Mouse (Mus musculus) G1E-ER4 (cell line): Measurements from ENCODE around the gene Cops9. TPM values are rescaled to one million over a fixed set of nuclear protein-coding genes. Genes with fewer than 3 reads are reported as not detected.

Source experiments
- GATA1 ChIP-seq: IDR thresholded peaks from one replicate; pipeline ENCODE4 v1.8.0; 2012; ENCODE audit warnings: low read length, inconsistent platforms
- polyA plus RNA-seq: library from polyadenylated mRNA; stranded (reverse); fragments of >175 nt; gene quantifications from 2 replicates; pipeline ENCODE4 v1.2.3, GENCODE M21; 2012

Cops9 gene
- polyA plus RNA-seq, 1 experiment: 217 TPM

DNA sequence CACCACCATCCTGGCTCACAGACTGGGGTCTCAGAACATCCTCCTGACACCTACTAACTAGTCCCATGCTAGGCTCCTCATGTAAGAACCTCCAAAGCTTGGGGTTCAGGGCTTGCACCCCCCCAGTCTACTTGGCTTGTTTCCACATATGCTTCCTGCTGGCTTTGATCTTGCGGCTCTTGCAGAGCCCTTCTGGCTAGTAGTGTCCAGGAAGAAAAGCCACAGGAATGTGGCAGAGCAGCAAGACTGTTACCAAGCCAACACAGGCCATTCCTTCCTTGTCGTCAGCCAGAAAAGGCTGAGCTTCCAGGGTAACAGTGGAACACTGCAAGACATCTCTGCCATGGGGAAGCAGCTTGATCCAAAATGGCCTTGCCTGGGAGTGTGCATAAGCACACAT lies 12.9 kb upstream of the Cops9 start:
- TF ChIP-seq GATA1: no peak

DNA sequence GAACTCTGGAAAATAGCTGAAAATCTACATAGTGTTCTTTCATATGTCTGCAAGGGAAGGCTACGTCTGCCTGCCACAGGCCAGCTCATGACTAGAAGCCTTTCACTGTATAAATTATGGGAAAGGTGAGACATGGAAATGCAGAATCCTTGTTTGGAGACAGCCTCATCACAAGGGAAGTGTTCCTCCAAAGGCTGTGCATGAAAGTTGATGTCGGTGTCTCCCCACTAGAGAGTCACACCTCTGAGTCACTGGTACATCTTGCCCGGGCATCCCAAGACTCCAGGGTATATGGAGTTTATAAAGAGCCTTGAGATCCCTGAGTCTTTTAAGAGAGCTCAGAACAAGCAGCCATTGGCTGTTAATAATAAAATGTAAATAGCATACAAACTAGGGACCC lies 11.4 kb upstream of the Cops9 start:
- TF ChIP-seq GATA1: no peak

DNA sequence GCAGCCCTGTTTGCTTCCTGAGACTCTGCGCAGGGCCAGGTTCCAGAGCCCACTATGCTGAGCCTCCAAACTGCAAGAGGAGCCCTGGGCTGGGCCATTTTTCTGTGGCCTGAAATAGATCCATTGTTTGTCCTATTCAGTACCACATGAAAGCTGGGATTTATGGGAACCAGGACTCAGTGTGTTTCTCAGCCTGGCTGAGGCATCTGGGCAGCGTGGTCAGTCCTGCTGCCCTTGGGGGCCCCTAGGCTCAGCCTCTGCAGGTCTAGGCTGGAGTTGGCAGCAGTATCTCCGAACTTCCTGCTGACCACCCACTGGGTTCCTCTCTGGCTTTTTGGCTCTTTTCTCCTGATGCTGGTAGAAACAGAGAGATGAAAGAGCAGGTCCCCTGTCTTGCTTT lies 9.7 kb upstream of the Cops9 start:
- TF ChIP-seq GATA1: no peak

DNA sequence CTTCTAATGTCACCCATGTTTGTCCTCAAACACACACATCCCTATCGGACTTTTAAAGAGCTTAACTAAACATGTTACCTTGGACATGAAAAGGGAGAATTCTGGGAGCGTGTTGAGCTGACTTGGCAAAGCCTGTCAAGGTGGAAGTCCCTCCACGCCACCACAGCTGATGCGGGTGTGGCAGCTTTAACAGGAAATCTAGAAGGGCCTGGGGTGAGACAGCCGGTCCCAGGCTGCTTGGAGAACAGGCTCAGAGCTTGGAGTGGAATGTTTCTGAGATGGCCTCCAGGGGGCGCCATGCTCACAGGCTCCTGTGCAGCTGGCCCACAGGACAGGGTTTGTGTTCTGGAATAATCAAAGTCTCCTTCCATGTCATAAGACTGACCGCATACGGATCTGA lies 6.9 kb upstream of the Cops9 start, which contains the start of gene Otos:
Gene Otos, minus strand, starts transcription at position 169 of the 400 bp plus-strand sequence.
- TF ChIP-seq GATA1: no peak

DNA sequence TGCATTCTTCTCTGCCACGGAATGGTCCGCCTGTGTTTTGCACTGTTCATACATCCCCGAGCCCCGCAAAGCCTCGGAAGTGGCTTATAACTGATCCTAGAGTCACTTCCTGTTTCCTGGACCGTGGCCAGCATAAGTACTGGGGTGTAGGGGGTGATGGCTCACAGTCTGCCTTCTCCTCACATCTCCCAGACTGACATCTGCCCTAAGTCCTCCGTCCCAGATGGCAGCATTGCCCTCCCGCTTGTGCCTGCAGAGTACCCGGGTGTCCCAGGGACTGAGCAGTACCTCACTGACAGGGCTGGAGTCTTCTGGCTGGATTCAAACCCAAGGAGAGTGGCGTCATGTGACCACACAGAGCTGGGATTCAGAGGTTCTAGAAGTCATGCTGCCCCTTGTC lies 6.4 kb upstream of the Cops9 start:
- no peak for TF ChIP-seq GATA1

DNA sequence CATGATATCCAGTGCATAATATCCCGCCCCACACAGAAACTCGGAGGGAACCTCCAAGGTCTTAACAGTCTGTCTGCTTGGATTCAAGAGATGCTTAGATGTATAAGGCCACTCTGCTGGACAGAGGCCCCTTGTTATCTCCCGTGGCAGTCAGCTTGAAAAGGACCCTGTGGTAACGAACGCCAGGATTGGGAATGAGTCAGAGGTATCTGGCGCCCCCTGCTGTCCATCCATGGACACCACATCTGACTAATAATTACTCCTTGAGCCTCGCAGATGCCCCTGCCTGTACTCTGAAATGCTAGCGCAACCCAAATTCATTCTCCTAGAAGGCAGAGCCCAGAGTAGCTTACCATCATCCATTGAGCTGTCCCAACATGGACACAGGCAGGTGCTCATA lies 6.0 kb upstream of the Cops9 start:
- no peak for TF ChIP-seq GATA1

DNA sequence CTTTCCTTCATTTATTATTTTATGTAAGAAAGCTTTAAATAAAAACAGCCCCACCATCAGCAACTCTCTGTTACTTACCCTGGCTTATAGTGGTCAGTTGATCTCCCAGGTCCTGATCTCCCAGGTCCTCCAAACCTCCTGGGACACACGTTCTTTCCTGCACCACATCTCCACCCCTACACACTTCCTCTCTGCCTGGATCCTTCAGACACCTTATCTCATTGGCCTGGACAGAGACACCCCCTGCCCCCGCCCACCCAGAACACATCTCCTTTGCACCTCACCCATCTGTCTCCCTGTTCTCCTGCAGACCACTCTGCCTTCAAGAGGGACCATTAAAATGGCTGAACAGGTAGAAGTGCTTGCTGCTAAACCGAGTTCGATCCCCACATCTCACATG lies 5.2 kb upstream of the Cops9 start:
- no peak for TF ChIP-seq GATA1

DNA sequence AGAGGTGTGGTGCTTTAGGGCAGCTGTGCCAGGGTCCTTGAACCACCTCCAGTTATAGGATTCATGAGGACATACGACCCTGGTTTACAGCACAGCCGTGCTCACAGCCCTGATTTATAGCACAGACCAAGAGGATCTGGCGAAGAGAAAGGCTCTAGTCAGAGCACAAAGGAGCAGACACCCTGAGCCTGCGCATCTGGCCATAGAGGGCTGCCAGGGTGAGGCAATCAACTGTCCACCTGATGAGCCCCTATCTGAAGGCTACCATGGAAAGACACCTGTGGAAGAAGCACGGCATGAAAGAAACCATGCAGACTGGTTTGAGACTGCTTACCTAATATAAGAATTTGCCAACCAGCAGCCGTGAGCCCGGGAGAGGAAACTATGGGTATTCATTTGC lies 4.8 kb upstream of the Cops9 start:
- TF ChIP-seq GATA1: no peak

DNA sequence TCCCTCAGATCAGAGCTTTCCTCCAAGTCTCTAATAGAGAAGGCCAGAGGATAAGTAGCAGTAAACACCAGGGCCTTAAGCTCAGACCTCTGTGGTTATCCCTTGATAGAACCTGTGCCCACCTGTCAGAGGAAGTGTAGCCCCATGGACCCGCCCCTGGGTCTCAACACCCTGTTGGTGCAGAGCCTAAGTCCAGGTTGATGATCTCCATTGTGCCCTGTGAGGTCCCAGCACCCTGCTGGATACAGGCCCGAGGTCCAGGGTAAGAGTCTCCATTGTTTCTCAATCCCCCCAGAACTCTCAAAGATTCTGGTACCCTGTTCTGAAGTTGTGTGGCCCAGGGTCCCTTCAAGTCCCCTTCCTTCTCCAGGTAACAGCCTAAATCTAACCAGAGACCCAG lies 4.3 kb upstream of the Cops9 start:
- no peak for TF ChIP-seq GATA1

DNA sequence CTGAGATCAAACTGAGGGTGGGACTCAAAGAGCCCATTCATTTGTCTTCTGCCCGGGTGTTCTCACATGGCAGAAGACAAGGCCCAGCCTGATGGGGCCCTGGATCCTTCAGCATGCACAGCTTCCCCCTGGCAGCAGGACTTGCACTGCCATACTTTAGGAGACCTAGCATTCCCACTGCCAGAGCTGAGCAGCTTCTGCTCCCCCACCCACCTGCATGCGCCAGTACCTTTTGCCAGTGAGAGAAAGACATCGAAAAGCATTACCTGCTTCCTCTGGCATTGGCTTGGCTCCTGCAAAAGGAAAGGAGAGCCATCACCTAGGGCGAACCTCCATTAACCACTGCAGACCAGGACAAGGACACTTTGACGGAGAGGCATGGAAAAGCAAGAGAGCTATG lies 3.1 kb upstream of the Cops9 start:
- no peak for TF ChIP-seq GATA1

DNA sequence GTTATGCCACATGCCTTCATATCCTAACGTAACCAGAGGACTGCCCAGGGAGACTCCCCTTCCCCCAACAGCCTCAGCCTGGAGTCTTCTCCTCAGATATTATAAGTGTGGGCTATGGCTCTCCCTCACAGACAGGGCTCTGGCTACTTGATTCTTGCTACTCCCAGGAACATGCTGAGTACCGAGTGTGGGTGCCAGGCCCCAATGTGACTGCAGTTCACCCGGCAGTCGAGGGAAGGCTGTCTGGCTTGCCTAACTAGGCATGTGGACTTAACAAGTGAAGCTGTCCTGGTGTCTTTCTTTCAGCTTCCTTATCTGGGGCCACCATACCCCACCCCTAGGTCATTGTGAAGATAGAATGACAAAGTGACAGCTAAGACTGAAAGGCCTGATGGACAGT lies 1.9 kb upstream of the Cops9 start:
- no peak for TF ChIP-seq GATA1

DNA sequence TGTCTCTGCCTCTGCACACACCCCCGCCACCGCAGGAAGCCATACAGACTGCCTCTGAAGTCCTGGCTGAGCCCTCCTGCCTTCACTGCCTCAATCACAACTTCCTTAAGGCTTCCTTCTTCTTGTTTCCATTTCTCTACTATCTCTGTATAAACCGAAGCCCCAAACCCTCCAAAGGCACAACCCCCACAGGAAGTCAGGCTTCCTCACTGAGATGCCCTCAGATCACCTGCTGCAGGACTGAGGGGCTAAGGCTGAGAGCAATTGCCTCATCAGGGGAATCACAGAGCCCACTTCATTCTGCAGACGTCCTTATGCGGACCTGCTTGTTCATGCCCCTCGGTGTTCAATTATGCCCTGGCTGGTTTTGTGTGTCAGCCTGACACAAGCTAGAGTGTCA lies 1.4 kb downstream of the Cops9 start:
- no peak for TF ChIP-seq GATA1

DNA sequence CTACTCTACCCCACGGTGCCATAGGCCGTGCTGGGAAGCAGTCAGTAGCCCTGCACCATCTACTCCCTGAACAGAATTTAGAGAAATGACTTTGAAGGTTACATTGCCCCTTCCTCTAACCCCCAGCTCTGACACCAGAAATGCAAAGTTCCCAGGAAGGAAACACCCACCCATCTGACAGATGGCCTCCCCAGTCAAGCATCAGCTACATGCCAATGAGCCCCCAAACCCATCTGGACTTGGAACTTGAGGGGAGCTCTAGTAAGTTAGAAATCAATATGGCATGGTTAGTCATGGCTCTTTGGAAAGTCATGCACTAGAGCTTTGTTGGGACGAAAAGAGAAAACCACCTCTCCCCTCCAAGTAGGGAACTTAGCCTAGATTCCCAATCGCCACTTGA lies 3.0 kb downstream of the Cops9 start:
- no peak for TF ChIP-seq GATA1

DNA sequence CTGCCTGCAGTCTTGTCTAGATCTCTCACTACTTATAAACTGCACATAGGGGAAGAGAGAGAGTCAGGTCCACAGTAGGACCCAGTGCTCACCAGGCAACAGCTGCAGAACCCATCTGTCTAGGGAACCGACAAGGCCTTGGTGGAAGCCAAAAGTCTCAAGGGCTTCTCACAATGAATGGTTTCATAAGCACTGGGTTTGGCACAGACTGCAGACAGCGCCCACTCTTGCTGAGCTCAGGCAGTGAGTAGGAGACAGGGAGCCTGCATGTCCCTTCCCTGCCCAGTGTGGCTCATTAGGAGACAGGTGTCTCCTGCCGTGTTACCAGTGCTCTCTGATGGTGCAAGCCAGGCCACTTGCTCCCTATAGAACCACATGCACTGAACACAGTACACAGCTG lies 3.6 kb downstream of the Cops9 start:
- no peak for TF ChIP-seq GATA1

DNA sequence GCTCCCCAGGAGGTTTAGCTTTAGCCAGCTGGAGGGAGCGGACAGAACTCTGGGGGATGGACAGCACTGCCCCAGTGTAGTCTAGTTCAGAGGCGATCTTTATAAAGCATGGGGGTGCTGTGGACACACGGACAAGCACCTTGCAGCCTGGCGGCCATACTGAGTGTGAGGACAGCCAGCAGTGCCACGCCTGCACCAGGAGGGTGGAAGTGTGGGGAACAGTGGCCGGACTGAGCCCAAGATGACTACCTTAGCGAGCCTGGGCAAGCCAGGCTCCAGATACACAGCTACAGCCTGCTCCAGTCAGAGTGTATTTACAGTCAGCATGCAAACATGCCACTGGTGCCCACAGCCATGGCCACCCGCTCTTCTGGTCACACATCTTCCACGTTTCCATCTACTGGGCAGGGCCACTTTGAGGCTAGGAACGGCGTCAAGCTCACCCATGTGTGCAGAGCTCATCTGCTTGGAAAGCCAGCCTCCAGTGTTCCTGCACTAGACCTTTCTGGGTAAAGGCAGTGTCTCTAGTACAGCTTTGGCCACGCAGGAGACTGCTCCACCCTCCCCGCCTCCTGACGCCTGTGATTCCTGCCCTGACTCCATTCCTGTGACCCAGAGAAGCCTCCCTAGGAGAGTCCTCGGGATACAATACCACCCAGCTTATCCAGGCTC lies 4.1 kb downstream of the Cops9 start:
- TF ChIP-seq GATA1: no peak

DNA sequence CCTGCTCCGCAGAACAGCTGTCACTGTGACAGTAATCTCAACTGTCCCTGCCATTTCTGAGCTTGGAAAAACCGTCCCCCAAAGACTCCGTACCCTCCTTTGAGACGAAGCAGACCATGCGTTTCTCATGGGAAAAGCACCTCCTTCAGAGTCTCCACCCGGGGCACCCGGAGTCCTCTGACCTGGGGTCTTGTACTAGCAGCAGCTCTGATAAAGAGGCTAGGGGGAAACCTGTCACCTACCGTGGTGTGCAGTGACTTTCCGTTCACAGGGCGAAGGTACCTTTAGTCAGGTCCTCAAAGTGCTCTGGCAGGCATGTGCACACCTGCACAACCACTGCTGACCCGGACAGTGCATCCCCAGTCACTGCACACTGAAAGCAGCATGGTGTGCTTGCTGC lies 5.1 kb downstream of the Cops9 start:
- no peak for TF ChIP-seq GATA1

DNA sequence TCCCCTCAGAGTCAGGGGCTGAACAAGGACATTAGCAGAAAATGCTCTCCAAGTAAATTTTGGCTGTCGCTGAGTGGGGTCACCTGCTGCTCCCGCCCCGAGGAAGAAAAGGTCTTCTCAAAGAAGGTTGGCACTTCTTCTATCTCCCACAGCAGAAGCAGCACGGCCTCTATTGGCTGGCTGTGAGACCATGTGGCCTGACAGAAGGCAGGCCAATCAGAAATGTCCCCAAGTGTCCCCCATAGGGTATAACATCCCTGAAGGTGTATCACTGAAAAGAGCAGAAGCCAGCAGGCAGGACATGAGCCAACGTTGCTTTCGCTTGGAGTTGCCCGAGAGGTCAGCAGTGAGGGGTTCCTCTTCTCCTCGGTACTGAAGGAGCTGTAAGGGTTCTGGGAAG lies 5.8 kb downstream of the Cops9 start:
- no peak for TF ChIP-seq GATA1
